Mouse (Mus musculus) intestine, postnatal 0 days (tissue): Measurements from ENCODE around the gene Snx27. TPM values are rescaled to one million over a fixed set of nuclear protein-coding genes. Genes with fewer than 3 reads are reported as not detected.

Experiments used
- ATAC-seq: fragments of 200-750 bp; cut with Nextera tagmentation; 2 replicates; pipeline ENCODE4 v1.8.0; 2017; ENCODE audit warnings: mild to moderate bottlenecking, moderate TSS enrichment, moderate library complexity
- H3K27ac ChIP-seq: fragments of 300-500 bp; sonication (generic); 2 replicates; pipeline ENCODE4 v1.5.1; 2014; ENCODE audit warnings: mild to moderate bottlenecking, low read depth, low read length, moderate library complexity
- H3K27me3 ChIP-seq: fragments of 300-500 bp; sonication (generic); replicated peaks from 2 replicates; pipeline ENCODE4 v1.6.1; 2014; ENCODE audit warnings: low read length, mixed read lengths; ENCODE audit not compliant: control insufficient read depth, insufficient read depth
- H3K36me3 ChIP-seq: fragments of 300-500 bp; sonication (generic); 2 replicates; pipeline ENCODE4 v1.6.1; 2014; ENCODE audit warnings: mild to moderate bottlenecking, moderate library complexity; ENCODE audit not compliant: control insufficient read depth, insufficient read depth
- H3K4me1 ChIP-seq: fragments of 300-500 bp; sonication (generic); replicated peaks from 2 replicates; pipeline ENCODE4 v1.6.1; 2014; ENCODE audit warnings: antibody characterized with exemption, low read length, mixed read lengths; ENCODE audit not compliant: control insufficient read depth, insufficient read depth
- H3K4me2 ChIP-seq: fragments of 300-500 bp; sonication (generic); replicated peaks from 2 replicates; pipeline ENCODE4 v1.6.1; 2014; ENCODE audit warnings: low read depth, mild to moderate bottlenecking, moderate library complexity
- H3K4me3 ChIP-seq: fragments of 300-500 bp; sonication (generic); 2 replicates; pipeline ENCODE4 v1.5.1; 2014; ENCODE audit warnings: low read depth, low read length
- H3K9ac ChIP-seq: fragments of 300-500 bp; sonication (generic); 2 replicates; pipeline ENCODE4 v1.6.1; 2014; ENCODE audit warnings: mild to moderate bottlenecking, low read depth, low read length
- H3K9me3 ChIP-seq: fragments of 300-500 bp; sonication (generic); 2 replicates; pipeline ENCODE4 v1.6.1; 2016; ENCODE audit warnings: mixed run types; ENCODE audit not compliant: control insufficient read depth
- CTCF ChIP-seq: sonication (generic); IDR thresholded peaks from 2 replicates; pipeline ENCODE4 v1.5.1; 2016; ENCODE audit warnings: low read depth, mild to moderate bottlenecking, control low read depth, antibody characterized with exemption, moderate library complexity
- WGBS: fragments of 180-500 bp; shearing (Covaris S2); extraction: QIAGEN DNeasy Blood & Tissue Kit; methylation state at CpG from one replicate; pipeline ENCODE4 v1.1.7; 2014; 5-methylcytosine and 5-hydroxymethylcytosine counted together
- polyA plus RNA-seq: library from polyadenylated mRNA; unstranded; fragments of >200 nt; fragmentation: Nextera tagmentation; extraction: Ambion mirVana; gene quantifications from 2 replicates; pipeline ENCODE4 v1.2.1, GENCODE M21; 2015

Gene Snx27
- polyA plus RNA-seq, 1 experiment from 2014 or later = 20.9 TPM

- Histone ChIP-seq H3K9me3 (no peaks in the 10 kb centered on the region), H3K36me3 (no peaks in the 10 kb centered on the region), H3K4me2 (no peak overlapping the region), H3K4me1 (no peaks in the 10 kb centered on the region), H3K4me3 (no peak overlapping the region), H3K27ac (no peak overlapping the region), H3K9ac (no peak overlapping the region), H3K27me3 (no peaks in the 10 kb centered on the region)
- ATAC-seq = no peak
- no peak for TF ChIP-seq CTCF
- WGBS = 78% methylated on average over 13 of the region's 13 CpGs
Observed at GRCm38 (mm10) chr3:94465632-94466430, 116.7 kb downstream of the Snx27 start.

- H3K27me3 ChIP-seq = no peaks in the 10 kb centered on the region
- no peak for ATAC-seq
- no peak overlapping the region for H3K27ac ChIP-seq
- no peaks in the 10 kb centered on the region for H3K4me1 ChIP-seq
- H3K4me2 ChIP-seq = no peak overlapping the region
- H3K4me3 ChIP-seq = no peak overlapping the region
- H3K9ac ChIP-seq = no peak overlapping the region
- 59% methylated on average over 11 of the region's 11 CpGs for WGBS
- TF ChIP-seq CTCF = no peak
- no peaks in the 10 kb centered on the region for H3K36me3 ChIP-seq
- H3K9me3 ChIP-seq = no peaks in the 10 kb centered on the region
Observed at GRCm38 (mm10) chr3:94463926-94464578, 118.5 kb downstream of the Snx27 start.

- WGBS = 88% methylated on average over 2 of the region's 2 CpGs
- H3K27me3 ChIP-seq = no peaks in the 10 kb centered on the region
- no peak overlapping the region for H3K27ac ChIP-seq
- no peaks in the 10 kb centered on the region for H3K4me1 ChIP-seq
- no peaks in the 10 kb centered on the region for H3K9me3 ChIP-seq
- no peak for ATAC-seq
- H3K4me3 ChIP-seq = no peak overlapping the region
- no peaks in the 10 kb centered on the region for H3K36me3 ChIP-seq
- TF ChIP-seq CTCF = no peak
- no peak overlapping the region for H3K4me2 ChIP-seq
- no peak overlapping the region for H3K9ac ChIP-seq
Observed at GRCm38 (mm10) chr3:94459834-94460233, 122.7 kb downstream of the Snx27 start.

- 80% methylated on average over 3 of the region's 3 CpGs for WGBS
- Histone ChIP-seq H3K9me3 (no peaks in the 10 kb centered on the region), H3K9ac (no peak overlapping the region), H3K4me1 (no peaks in the 10 kb centered on the region), H3K27ac (no peak overlapping the region), H3K36me3 (no peaks in the 10 kb centered on the region), H3K27me3 (no peaks in the 10 kb centered on the region), H3K4me3 (no peak overlapping the region), H3K4me2 (no peak overlapping the region)
- no peak for ATAC-seq
- TF ChIP-seq CTCF = no peak
Observed at GRCm38 (mm10) chr3:94457055-94457454, 125.5 kb downstream of the Snx27 start.

GRCm38 (mm10) chr3:94456529-94457000 is 126.0 kb downstream of the Snx27 start:
- H3K27me3 ChIP-seq = no peaks in the 10 kb centered on the region
- no peak overlapping the region for H3K4me3 ChIP-seq
- peak; percentile 93 for TF ChIP-seq CTCF
- H3K27ac ChIP-seq = no peak overlapping the region
- ATAC-seq = peak; percentile 59
- H3K4me1 ChIP-seq = no peaks in the 10 kb centered on the region
- 2% methylated on average over 12 of the region's 12 CpGs for WGBS
- no peaks in the 10 kb centered on the region for H3K36me3 ChIP-seq
- H3K9ac ChIP-seq = no peak overlapping the region
- H3K9me3 ChIP-seq = no peaks in the 10 kb centered on the region
- H3K4me2 ChIP-seq = peak overlapping the region; percentile 31

GRCm38 (mm10) chr3:94449377-94449776 is 133.1 kb downstream of the Snx27 start:
- Histone ChIP-seq H3K9ac (no peak overlapping the region), H3K36me3 (peaks cover 31% of the 10 kb centered on the region), H3K4me1 (no peaks in the 10 kb centered on the region), H3K9me3 (no peaks in the 10 kb centered on the region), H3K4me3 (no peak overlapping the region), H3K27me3 (no peaks in the 10 kb centered on the region), H3K4me2 (no peak overlapping the region), H3K27ac (no peak overlapping the region)
- no peak for TF ChIP-seq CTCF
- 0 out of 2 replicates have a peak, but pooled peaks have one; percentile 41 for ATAC-seq
- 80% methylated on average over 2 of the region's 2 CpGs for WGBS

Other genes starting within 250 kb of the Snx27 start
- not detected in 2 replicates for gene Them5, start 240.6 kb downstream of the Snx27 start, polyA plus RNA-seq
- 0.65 and 0.87 TPM in 2 replicates for gene C2cd4d, start 220.3 kb downstream of the Snx27 start, polyA plus RNA-seq
- gene Rorc, start 209.9 kb downstream of the Snx27 start, polyA plus RNA-seq = 25.5 and 32.1 TPM in 2 replicates
- gene Lingo4, start 184.2 kb downstream of the Snx27 start, polyA plus RNA-seq = 0.68 and 0.86 TPM in 2 replicates
- gene Tdrkh, start 169.4 kb downstream of the Snx27 start, polyA plus RNA-seq = 5.6 and 6.2 TPM in 2 replicates
- 33.5 and 35.2 TPM in 2 replicates for gene Mrpl9, start 139.4 kb downstream of the Snx27 start, polyA plus RNA-seq
- 0.35 and 0.56 TPM in 2 replicates for gene Oaz3, start 138.8 kb downstream of the Snx27 start, polyA plus RNA-seq
- 12.2 and 12.8 TPM in 2 replicates for gene Celf3, start 104.4 kb downstream of the Snx27 start, polyA plus RNA-seq
- gene Riiad1, start 102.4 kb downstream of the Snx27 start, polyA plus RNA-seq = 3.5 and 3.9 TPM in 2 replicates
- not detected in 2 replicates for gene Gm10972, start 60.4 kb upstream of the Snx27 start, polyA plus RNA-seq
- gene Tuft1, start 76.2 kb upstream of the Snx27 start, polyA plus RNA-seq = 10.9 and 12.0 TPM in 2 replicates
- gene Selenbp2, start 110.8 kb upstream of the Snx27 start, polyA plus RNA-seq = 2.7 and 2.9 TPM in 2 replicates
- gene Cgn, start 203.8 kb upstream of the Snx27 start, polyA plus RNA-seq = 42.1 and 48.3 TPM in 2 replicates